Mouse (Mus musculus): ENCODE measurements around the gene Ror2. TPM values are rescaled to one million over a fixed set of nuclear protein-coding genes. Genes with fewer than 3 reads are reported as not detected.

Ror2 gene
- polyA plus RNA-seq, 1 experiment from 2014 or later: 18.2 TPM

DNA sequence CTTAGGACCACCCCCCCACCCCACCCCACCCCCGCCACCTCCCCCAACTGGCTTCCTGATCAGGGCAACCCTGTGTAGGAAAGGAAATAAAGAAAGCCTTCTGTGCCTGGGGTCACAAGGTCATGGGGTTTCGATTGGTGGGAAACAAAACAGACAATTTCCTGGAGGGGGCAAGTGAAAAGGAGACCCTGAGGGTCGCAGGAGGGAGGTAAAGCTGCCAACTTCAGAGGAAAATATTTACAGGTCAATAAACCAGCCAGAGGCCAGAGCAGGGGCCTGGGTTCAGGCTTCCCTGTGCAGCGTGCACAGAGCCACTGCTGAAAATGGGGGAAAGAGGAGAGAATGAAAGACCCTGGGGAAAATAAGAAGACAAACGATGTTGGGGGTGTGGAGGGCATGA lies 142.8 kb downstream of the Ror2 start:
- H3K4me2 ChIP-seq: no peak overlapping the region
- H3K27me3 ChIP-seq (ENCODE audit: insufficient read depth, low read length): no peaks in the 10 kb centered on the region
- no peaks in the 10 kb centered on the region for H3K9me3 ChIP-seq (ENCODE audit: low read depth, low read length)
- H3K4me3 ChIP-seq (ENCODE audit: low read depth, low read length): no peak overlapping the region
- no peak for DNase-seq
- H3K27ac ChIP-seq (ENCODE audit: low read depth): no peak overlapping the region
- H3K4me1 ChIP-seq (ENCODE audit: insufficient read depth): no peaks in the 10 kb centered on the region
- 39% methylated on average over 5 of the region's 5 CpGs for WGBS
- H3K36me3 ChIP-seq (ENCODE audit: insufficient read depth): no peaks in the 10 kb centered on the region
- H3K9ac ChIP-seq: no peak overlapping the region
- no peak for TF ChIP-seq CTCF (IDR thresholded peaks at IDR 0.05; ENCODE audit: low read depth)
- no peak for ATAC-seq (ENCODE audit: insufficient read depth)

- TF ChIP-seq CTCF (IDR thresholded peaks at IDR 0.05; ENCODE audit: low read depth): no peak
- Histone ChIP-seq H3K9me3 (ENCODE audit: low read depth, low read length) (no peaks in the 10 kb centered on the region), H3K4me1 (ENCODE audit: insufficient read depth) (no peaks in the 10 kb centered on the region), H3K4me2 (no peak overlapping the region), H3K27me3 (ENCODE audit: insufficient read depth, low read length) (no peaks in the 10 kb centered on the region), H3K9ac (no peak overlapping the region), H3K27ac (ENCODE audit: low read depth) (peak overlapping the region; percentile 8; the same call in 1 of the 2 replicates), H3K36me3 (ENCODE audit: insufficient read depth) (no peaks in the 10 kb centered on the region), H3K4me3 (ENCODE audit: low read depth, low read length) (no peak overlapping the region)
- DNase-seq: no peak
- 90% methylated on average over 10 of the region's 10 CpGs for WGBS
- ATAC-seq (ENCODE audit: insufficient read depth): no peak
Measured at GRCm38 (mm10) chr13:53142268-53142667, 143.7 kb downstream of the Ror2 start.

DNA sequence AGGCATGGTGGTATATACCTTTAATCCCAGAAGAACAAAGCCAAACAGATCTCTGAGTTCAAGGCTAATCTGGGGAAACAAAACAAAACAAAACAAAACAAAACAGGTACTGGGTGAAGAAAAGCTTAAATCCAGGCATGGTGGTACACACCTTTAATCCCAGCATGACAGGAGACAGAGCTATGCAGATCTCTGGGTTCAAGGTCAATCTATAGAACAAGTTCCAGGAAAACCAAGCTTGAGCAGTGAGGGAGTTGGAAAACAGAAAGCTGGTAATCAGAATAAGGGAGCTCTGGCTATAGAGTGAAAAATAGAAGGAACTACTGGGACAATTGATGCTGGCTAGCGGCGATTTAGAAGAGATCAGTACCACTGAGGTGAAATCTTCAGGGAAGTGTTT lies 145.6 kb downstream of the Ror2 start:
- no peak overlapping the region for H3K27ac ChIP-seq (ENCODE audit: low read depth)
- WGBS: 91% methylated on average over 2 of the region's 2 CpGs
- no peak for ATAC-seq (ENCODE audit: insufficient read depth)

DNA sequence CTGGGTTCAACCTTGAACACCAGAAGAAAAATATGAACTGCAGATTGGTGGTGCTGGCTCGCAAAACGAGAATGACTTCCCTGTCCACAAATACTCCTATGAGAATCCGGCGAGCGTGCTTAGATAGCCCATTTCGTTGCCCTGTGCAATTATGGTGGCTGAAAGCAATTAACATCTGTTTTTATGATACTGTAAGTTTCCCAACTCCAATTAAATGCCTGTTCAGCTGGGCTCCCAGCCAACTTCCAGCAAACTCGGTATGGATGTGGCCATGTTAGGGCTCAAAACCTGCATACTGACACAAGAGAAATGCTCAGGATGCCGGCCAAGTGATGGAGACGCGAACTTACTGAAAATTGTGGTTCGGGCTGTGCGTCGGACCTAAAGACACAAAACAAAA lies 155.4 kb downstream of the Ror2 start:
- Histone ChIP-seq H3K36me3 (ENCODE audit: insufficient read depth) (peaks cover 16% of the 10 kb centered on the region; the same call in 1 of the 2 replicates), H3K9me3 (ENCODE audit: low read depth, low read length) (no peaks in the 10 kb centered on the region), H3K4me1 (ENCODE audit: insufficient read depth) (no peaks in the 10 kb centered on the region), H3K27me3 (ENCODE audit: insufficient read depth, low read length) (no peaks in the 10 kb centered on the region), H3K4me2 (no peak overlapping the region), H3K27ac (ENCODE audit: low read depth) (no peak overlapping the region), H3K4me3 (ENCODE audit: low read depth, low read length) (no peak overlapping the region), H3K9ac (no peak overlapping the region)
- DNase-seq (peak; percentile 64), ATAC-seq (ENCODE audit: insufficient read depth) (no peak)
- WGBS: 63% methylated on average over 13 of the region's 13 CpGs
- no peak for TF ChIP-seq CTCF (IDR thresholded peaks at IDR 0.05; ENCODE audit: low read depth)

More for the DNA sequence above, 145.6 kb downstream of the Ror2 start:
- Histone ChIP-seq H3K9me3 (ENCODE audit: low read depth, low read length) (no peaks in the 10 kb centered on the region), H3K4me2 (no peak overlapping the region), H3K27me3 (ENCODE audit: insufficient read depth, low read length) (no peaks in the 10 kb centered on the region), H3K4me3 (ENCODE audit: low read depth, low read length) (no peak overlapping the region), H3K4me1 (ENCODE audit: insufficient read depth) (no peaks in the 10 kb centered on the region), H3K36me3 (ENCODE audit: insufficient read depth) (no peaks in the 10 kb centered on the region), H3K9ac (no peak overlapping the region)
- no peak for DNase-seq
- no peak for TF ChIP-seq CTCF (IDR thresholded peaks at IDR 0.05; ENCODE audit: low read depth)

- no peak for TF ChIP-seq CTCF (IDR thresholded peaks at IDR 0.05; ENCODE audit: low read depth)
- H3K27me3 ChIP-seq (ENCODE audit: insufficient read depth, low read length): no peaks in the 10 kb centered on the region
Measured at GRCm38 (mm10) chr13:53130032-53130431, 155.9 kb downstream of the Ror2 start.

DNA sequence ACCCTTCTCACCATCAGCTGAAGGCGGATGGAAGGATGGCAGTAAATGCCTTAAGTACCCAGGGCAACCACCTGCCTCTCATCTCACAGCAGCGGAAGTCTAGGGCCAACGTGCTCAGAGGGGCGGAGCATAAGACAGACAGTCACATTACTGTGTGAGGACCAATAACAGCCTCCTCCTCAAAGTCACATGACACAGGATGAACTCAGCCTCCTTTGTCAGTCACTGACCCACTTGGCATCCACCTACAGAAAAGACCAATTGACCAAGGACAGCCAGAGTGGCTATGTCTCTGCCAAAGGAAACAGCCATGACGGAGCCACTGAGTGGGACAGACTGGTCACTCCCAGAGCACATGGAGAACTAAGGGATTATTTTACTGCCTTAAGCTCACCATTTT lies 160.3 kb downstream of the Ror2 start:
- 71% methylated on average over 5 of the region's 5 CpGs for WGBS
- peaks cover 20% of the 10 kb centered on the region; the same call in 1 of the 2 replicates for H3K36me3 ChIP-seq (ENCODE audit: insufficient read depth)
- no peak overlapping the region for H3K9ac ChIP-seq
- ATAC-seq (ENCODE audit: insufficient read depth): no peak
- no peaks in the 10 kb centered on the region for H3K27me3 ChIP-seq (ENCODE audit: insufficient read depth, low read length)
- H3K9me3 ChIP-seq (ENCODE audit: low read depth, low read length): no peaks in the 10 kb centered on the region
- TF ChIP-seq CTCF (IDR thresholded peaks at IDR 0.05; ENCODE audit: low read depth): no peak
- H3K4me2 ChIP-seq: no peak overlapping the region
- peaks cover 5% of the 10 kb centered on the region; the same call in 1 of the 2 replicates for H3K4me1 ChIP-seq (ENCODE audit: insufficient read depth)
- H3K4me3 ChIP-seq (ENCODE audit: low read depth, low read length): no peak overlapping the region
- no peak overlapping the region for H3K27ac ChIP-seq (ENCODE audit: low read depth)
- no peak for DNase-seq

More at GRCm38 (mm10) chr13:53130032-53130431, 155.9 kb downstream of the Ror2 start:
- Histone ChIP-seq H3K27ac (ENCODE audit: low read depth) (no peak overlapping the region), H3K9ac (no peak overlapping the region), H3K4me2 (no peak overlapping the region), H3K4me1 (ENCODE audit: insufficient read depth) (no peaks in the 10 kb centered on the region), H3K9me3 (ENCODE audit: low read depth, low read length) (no peaks in the 10 kb centered on the region), H3K36me3 (ENCODE audit: insufficient read depth) (peaks cover 16% of the 10 kb centered on the region; the same call in 1 of the 2 replicates), H3K4me3 (ENCODE audit: low read depth, low read length) (no peak overlapping the region)
- DNase-seq: no peak
- 71% methylated on average over 5 of the region's 5 CpGs for WGBS
- ATAC-seq (ENCODE audit: insufficient read depth): no peak

GRCm38 (mm10) chr13:53122085-53122484 lies 163.8 kb downstream of the Ror2 start:
- no peak overlapping the region for H3K4me3 ChIP-seq (ENCODE audit: low read depth, low read length)
- 71% methylated on average over 8 of the region's 8 CpGs for WGBS
- ATAC-seq (ENCODE audit: insufficient read depth): no peak

More at GRCm38 (mm10) chr13:53122085-53122484, 163.8 kb downstream of the Ror2 start:
- no peaks in the 10 kb centered on the region for H3K27me3 ChIP-seq (ENCODE audit: insufficient read depth, low read length)
- TF ChIP-seq CTCF (IDR thresholded peaks at IDR 0.05; ENCODE audit: low read depth): no peak
- peaks cover 10% of the 10 kb centered on the region; the same call in 1 of the 2 replicates for H3K4me1 ChIP-seq (ENCODE audit: insufficient read depth)
- no peak overlapping the region for H3K9ac ChIP-seq
- no peaks in the 10 kb centered on the region for H3K9me3 ChIP-seq (ENCODE audit: low read depth, low read length)
- peaks cover 35% of the 10 kb centered on the region for H3K36me3 ChIP-seq (ENCODE audit: insufficient read depth)
- no peak overlapping the region for H3K27ac ChIP-seq (ENCODE audit: low read depth)
- DNase-seq: no peak
- no peak overlapping the region for H3K4me2 ChIP-seq
